Mouse (Mus musculus) spleen, adult 2 months (tissue): ENCODE results near the gene Umodl1.

Source experiments
- CTCF ChIP-seq: fragments of 200-500 bp; IDR thresholded peaks from 2 replicates; pipeline ENCODE4 v1.5.1; 2011; ENCODE audit warnings: mild to moderate bottlenecking, inconsistent platforms; ENCODE audit not compliant: insufficient read depth, insufficient read length, insufficient replicate concordance; ENCODE audit errors: extremely low read depth
- POLR2A ChIP-seq: fragments of 200-500 bp; IDR thresholded peaks from 2 replicates; pipeline ENCODE4 v1.6.1; 2011; ENCODE audit warnings: low read depth, low read length, inconsistent platforms

GRCm38 (mm10) chr17:31034165-31034564 is 79.7 kb downstream of the Umodl1 start:
- TF ChIP-seq CTCF: no peak
- TF ChIP-seq POLR2A: no peak
